Mouse (Mus musculus) mouse trophoblast stem cell (cell line): ENCODE measurements around the gene Enpp1.

Experiments
- in situ Hi-C, 2 experiments: fragments of 300-500 bp; cut with MseI, MboI; formaldehyde crosslinking; loops; 2 replicates in 1 of 2; 3 replicates in 1 of 2; pipeline ENCODE4 v1.15.1; 2025

Enpp1 gene

DNA sequence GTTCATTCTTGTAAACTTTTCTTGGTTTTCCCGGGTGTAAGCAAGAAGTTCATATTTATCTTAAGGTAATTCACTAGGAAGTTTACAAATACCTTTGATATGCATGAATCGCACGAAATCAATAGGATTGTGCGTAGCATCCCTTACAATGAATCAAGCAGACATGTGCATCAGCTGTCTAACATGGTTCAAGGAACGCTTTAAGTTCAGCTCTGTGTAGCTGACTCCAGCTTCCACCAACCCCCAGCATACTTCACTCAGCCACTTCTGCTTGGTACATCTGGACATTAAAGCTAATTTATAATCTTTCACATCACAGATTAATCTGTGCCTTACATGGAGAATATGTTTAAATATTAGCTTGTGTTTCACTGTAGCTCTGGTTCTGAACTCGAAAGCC is 113.3 kb downstream of the Enpp1 start:
- in situ Hi-C loops, result loop anchor here in 1 of 2 experiments (10.0 kb wide), 1 partner anchor 184 kb away; no protein-coding TSS in a partner anchor

GRCm38 (mm10) chr10:24597789-24598188 is 114.2 kb downstream of the Enpp1 start:
- in situ Hi-C loops, result loop anchor here in 1 of 2 experiments (10.0 kb wide), 1 partner anchor 183 kb away; no protein-coding TSS in a partner anchor

DNA sequence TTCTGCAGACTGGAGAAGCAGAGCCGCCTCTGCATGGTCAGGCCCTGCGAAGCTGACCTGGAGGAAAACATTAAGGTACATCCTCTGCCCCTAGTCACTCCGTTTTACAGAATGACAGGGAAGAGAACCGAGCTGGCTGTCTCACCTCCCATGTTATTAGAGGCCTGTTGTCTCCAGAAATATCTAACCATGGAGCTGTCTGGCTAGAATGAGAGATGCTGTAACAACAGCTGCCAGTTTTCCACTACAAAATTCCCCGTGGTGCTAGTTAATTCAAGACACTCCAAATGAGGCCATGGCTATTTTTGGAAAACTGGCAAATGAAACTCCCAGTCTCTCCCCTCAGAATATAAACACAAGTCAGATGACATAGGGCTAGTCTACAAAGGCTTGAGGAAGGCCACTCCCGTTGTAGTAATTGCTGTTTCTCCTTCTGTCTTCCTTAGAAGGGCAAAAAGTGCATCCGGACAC is 115.1 kb downstream of the Enpp1 start:
- in situ Hi-C loops, result loop anchor here in 1 of 2 experiments (10.0 kb wide), 1 partner anchor 182 kb away; no protein-coding TSS in a partner anchor

DNA sequence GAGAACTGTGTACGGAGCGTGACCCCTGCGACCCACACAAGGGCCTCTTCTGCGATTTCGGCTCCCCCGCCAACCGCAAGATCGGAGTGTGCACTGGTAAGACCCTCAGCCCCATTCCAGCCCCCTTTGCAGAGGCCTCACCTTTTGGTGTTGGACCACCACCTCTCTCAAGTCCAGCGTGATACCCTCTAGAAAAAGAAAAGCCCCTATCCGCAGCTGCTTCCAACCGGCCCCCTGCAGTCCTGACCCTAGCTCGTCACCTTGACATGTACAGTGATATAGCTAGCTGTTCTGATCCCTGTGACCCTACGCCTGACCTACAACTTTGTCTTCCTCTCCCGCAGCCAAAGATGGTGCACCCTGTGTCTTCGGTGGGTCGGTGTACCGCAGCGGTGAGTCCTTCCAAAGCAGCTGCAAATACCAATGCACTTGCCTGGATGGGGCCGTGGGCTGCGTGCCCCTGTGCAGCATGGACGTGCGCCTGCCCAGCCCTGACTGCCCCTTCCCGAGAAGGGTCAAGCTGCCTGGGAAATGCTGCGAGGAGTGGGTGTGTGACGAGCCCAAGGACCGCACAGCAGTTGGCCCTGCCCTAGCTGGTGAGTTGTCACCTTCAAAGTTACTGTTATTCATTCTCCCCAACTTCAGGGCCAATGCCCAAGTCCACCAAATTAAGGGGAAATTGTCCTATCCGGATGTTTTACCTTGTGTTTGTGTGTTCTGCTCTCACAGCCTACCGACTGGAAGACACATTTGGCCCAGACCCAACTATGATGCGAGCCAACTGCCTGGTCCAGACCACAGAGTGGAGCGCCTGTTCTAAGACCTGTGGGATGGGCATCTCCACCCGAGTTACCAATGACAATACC is 115.7 kb downstream of the Enpp1 start:
- in situ Hi-C loops, result loop anchor here in 1 of 2 experiments (10.0 kb wide), 1 partner anchor 181 kb away; no protein-coding TSS in a partner anchor

DNA sequence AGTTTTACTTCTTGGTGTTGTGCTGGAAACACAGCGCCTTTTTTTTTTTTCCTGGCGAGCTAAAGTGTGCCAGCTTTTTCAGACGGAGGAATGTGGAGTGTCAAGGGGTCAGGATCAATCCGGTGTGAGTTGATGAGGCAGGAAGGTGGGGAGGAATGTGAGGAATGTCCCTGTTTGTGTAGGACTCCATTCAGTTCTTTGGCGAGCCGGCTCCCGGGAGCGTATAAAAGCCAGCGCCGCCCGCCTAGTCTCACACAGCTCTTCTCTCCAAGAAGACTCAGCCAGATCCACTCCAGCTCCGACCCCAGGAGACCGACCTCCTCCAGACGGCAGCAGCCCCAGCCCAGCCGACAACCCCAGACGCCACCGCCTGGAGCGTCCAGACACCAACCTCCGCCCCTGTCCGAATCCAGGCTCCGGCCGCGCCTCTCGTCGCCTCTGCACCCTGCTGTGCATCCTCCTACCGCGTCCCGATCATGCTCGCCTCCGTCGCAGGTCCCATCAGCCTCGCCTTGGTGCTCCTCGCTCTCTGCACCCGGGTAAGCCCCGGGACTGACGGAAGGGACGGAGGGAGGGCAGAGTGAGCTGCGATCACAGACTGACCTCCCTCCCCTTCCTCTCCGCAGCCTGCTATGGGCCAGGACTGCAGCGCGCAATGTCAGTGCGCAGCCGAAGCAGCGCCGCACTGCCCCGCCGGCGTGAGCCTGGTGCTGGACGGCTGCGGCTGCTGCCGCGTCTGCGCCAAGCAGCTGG is 116.5 kb downstream of the Enpp1 start, which contains the start of gene Ccn2:
Ccn2 (plus strand) TSS at position 193 of the 753 bp plus-strand sequence.
- in situ Hi-C loops, result loop anchor here in 1 of 2 experiments (10.0 kb wide), 1 partner anchor 181 kb away; no protein-coding TSS in a partner anchor

GRCm38 (mm10) chr10:24593556-24593955 is 118.4 kb downstream of the Enpp1 start:
- in situ Hi-C loops, result loop anchor here in 1 of 2 experiments (10.0 kb wide), 1 partner anchor 179 kb away; no protein-coding TSS in a partner anchor

GRCm38 (mm10) chr10:24592969-24593368 is 119.0 kb downstream of the Enpp1 start:
- in situ Hi-C loops, result loop anchor here in 1 of 2 experiments (10.0 kb wide), 1 partner anchor 178 kb away; no protein-coding TSS in a partner anchor

DNA sequence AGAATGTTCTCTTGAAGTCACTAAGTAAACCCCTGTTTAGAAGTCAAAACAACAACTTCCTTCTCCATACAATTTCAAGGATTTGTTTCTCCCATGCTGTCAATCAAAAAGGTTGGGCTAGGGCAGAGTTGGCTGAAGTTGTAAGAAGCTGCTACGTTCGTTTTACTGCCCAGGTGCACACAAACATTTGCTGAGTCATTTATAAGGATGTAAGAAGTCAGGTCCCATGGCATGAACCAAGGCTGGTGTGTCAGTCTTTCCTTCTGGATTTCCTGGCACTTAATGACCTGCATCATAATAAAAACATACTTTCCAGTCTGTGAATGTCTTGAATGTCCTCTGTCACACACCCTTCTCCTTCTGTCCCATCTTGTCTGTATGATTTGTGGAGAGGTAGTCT is 119.6 kb downstream of the Enpp1 start:
- in situ Hi-C loops, result loop anchor here in 1 of 2 experiments (10.0 kb wide), 1 partner anchor 178 kb away; no protein-coding TSS in a partner anchor

DNA sequence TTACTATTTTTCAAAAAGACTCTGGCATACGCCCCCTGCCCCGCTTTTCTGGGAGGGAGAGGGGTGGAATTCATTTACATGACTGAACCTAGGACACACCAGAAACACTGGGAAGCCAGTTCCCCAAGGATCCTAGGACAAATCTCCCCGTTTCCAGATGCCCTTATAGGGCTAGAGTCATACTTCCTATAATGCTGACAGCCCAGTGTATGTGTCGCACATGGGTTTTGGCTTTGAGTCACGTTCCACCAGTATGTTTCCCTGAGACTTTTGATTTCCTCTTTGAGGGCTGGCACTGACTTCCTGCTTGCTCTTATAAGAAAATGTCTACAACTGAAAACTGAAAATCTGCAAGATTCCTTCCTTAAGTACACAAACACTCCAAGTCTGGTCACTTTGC is 120.2 kb downstream of the Enpp1 start:
- in situ Hi-C loops, result loop anchor here in 1 of 2 experiments (10.0 kb wide), 1 partner anchor 177 kb away; no protein-coding TSS in a partner anchor

DNA sequence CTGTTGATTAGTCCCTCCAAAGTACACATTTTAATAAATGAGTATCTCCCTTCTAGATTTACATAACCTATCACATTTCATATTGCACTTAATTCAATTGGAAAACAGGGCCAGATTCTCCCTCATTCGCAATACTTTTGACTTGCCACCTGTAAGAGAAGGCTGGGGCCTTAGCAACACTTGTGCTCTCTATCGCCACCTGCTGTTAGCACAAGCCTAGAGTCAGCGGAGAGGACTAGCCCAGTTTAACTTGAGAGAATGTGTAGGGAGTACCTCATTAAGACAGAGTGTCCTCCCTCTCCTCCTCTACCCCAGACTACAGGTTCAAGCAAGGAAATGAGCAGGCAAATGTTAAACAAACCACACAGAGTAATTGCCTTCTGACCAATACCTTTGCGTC is 120.8 kb downstream of the Enpp1 start:
- in situ Hi-C loops, result loop anchor here in 1 of 2 experiments (10.0 kb wide), 1 partner anchor 176 kb away; no protein-coding TSS in a partner anchor

GRCm38 (mm10) chr10:24590546-24590945 is 121.4 kb downstream of the Enpp1 start:
- in situ Hi-C loops, result loop anchor here in 1 of 2 experiments (10.0 kb wide), 1 partner anchor 176 kb away; no protein-coding TSS in a partner anchor

GRCm38 (mm10) chr10:24589238-24589637 is 122.7 kb downstream of the Enpp1 start:
- in situ Hi-C loops, result no loop called here

DNA sequence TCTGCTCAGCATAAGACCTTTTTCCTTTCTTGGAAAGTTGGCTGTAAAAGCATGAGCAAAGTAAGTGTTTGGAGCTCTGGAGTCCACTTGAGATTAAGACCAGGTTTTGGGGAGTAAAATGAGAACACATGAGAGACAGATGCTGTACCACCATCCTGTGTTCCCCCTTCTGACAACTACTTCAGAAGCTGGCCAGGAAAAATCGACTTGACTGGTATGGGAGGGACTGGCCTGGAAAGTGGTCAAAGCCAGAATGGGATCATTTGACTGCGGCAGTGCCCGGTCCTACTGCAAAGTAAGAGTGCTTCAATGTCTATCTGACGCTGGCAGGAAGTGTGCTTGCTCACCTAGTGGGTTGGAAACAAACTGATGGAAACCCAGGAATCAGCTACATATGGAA is 123.1 kb downstream of the Enpp1 start:
- in situ Hi-C loops, result no loop called here
